Mouse (Mus musculus): ENCODE data around the gene Pdcd5.

- no peak for TF ChIP-seq CTCF (IDR thresholded peaks at IDR 0.05; ENCODE audit: insufficient read depth, low read depth, low read length)
- TF ChIP-seq POLR2A (IDR thresholded peaks at IDR 0.05; ENCODE audit: insufficient read depth, low read depth, low read length) = no peak
Measured at GRCm38 (mm10) chr7:35600031-35600430, 47.3 kb downstream of the Pdcd5 start.

All from olfactory bulb, adult 2 months (tissue).